Mouse (Mus musculus) lung, postnatal 0 days (tissue): ENCODE measurements around the gene Tmem117. TPM values are rescaled to one million over a fixed set of nuclear protein-coding genes. Genes with fewer than 3 reads are reported as not detected.

Experiments used
- ATAC-seq: fragments of 200-750 bp; cut with Nextera tagmentation; 2 replicates; pipeline ENCODE4 v1.8.0; 2017; ENCODE audit warnings: moderate library complexity
- DNase-seq: peaks from one replicate; pipeline ENCODE4 v3.0.0-alpha.2; 2016; ENCODE audit warnings: low spot score
- H3K27ac ChIP-seq: fragments of 300-500 bp; sonication (generic); 2 replicates; pipeline ENCODE4 v1.5.1; 2014; ENCODE audit warnings: antibody characterized with exemption, mild to moderate bottlenecking, low read length, mixed read lengths
- H3K27me3 ChIP-seq: fragments of 300-500 bp; sonication (generic); replicated peaks from 2 replicates; pipeline ENCODE4 v1.6.1; 2014; ENCODE audit warnings: low read length, mixed read lengths; ENCODE audit not compliant: insufficient read depth
- H3K36me3 ChIP-seq: fragments of 300-500 bp; sonication (generic); 2 replicates; pipeline ENCODE4 v1.6.1; 2014; ENCODE audit warnings: low read length, mixed read lengths; ENCODE audit not compliant: insufficient read depth
- H3K4me1 ChIP-seq: fragments of 300-500 bp; sonication (generic); 2 replicates; pipeline ENCODE4 v1.6.1; 2014; ENCODE audit warnings: antibody characterized with exemption, low read depth, low read length, mixed read lengths; ENCODE audit not compliant: insufficient read depth
- H3K4me2 ChIP-seq: fragments of 300-500 bp; sonication (generic); replicated peaks from 2 replicates; pipeline ENCODE4 v1.6.1; 2014; ENCODE audit warnings: low read depth, mild to moderate bottlenecking, low read length, moderate library complexity, mixed read lengths
- H3K4me3 ChIP-seq: fragments of 300-500 bp; sonication (generic); 2 replicates; pipeline ENCODE4 v1.5.1; 2014; ENCODE audit warnings: low read depth, low read length
- H3K9ac ChIP-seq: fragments of 300-500 bp; sonication (generic); replicated peaks from 2 replicates; pipeline ENCODE4 v1.6.1; 2014; ENCODE audit warnings: low read depth, mild to moderate bottlenecking
- H3K9me3 ChIP-seq: fragments of 300-500 bp; sonication (generic); 2 replicates; pipeline ENCODE4 v1.6.1; 2016; ENCODE audit warnings: low read length, mixed read lengths
- CTCF ChIP-seq: IDR thresholded peaks from 2 replicates; pipeline ENCODE4 v1.5.1; 2016; ENCODE audit warnings: antibody characterized with exemption, mild to moderate bottlenecking
- EP300 ChIP-seq: IDR thresholded peaks from 2 replicates; pipeline ENCODE4 v1.6.1; 2016; ENCODE audit warnings: antibody characterized with exemption, mild to moderate bottlenecking, control low read depth
- WGBS: fragments of 180-500 bp; shearing (Covaris S2); extraction: QIAGEN DNeasy Blood & Tissue Kit; methylation state at CpG from one replicate; pipeline ENCODE4 v1.1.7; 2014; 5-methylcytosine and 5-hydroxymethylcytosine counted together
- polyA plus RNA-seq: library from polyadenylated mRNA; unstranded; fragments of >200 nt; fragmentation: Nextera tagmentation; extraction: Ambion mirVana; gene quantifications from 2 replicates; pipeline ENCODE4 v1.2.1, GENCODE M21; 2015

The Tmem117 gene
- polyA plus RNA-seq, 1 experiment from 2014 or later, result 3.3 TPM

DNA sequence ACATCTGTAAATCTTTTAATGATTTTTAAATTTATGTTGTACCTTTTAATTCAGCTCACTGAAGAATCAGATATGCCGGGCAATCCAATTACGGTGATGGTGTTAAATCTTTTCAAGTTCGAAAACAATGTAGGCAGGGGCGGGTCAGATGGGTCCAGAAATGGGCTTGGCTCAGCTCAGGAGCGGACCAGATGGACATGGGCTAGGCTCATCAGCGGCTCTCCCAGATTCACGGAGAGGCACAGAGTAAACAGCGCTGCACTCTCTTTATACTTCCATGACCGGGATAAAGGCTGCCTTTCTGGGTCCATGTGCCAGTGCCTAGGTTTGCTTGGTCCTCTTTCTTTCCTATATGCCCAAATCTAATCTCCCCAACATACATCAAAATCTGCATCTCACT lies 366.3 kb downstream of the Tmem117 start:
- H3K4me2 ChIP-seq, result no peak overlapping the region
- no peak overlapping the region for H3K9ac ChIP-seq
- no peaks in the 10 kb centered on the region for H3K9me3 ChIP-seq
- 80% methylated on average over 9 of the region's 9 CpGs for WGBS
- H3K4me1 ChIP-seq, result no peaks in the 10 kb centered on the region
- DNase-seq (no peak), ATAC-seq (no peak)
- TF ChIP-seq CTCF (no peak), EP300 (no peak)
- no peaks in the 10 kb centered on the region for H3K27me3 ChIP-seq
- no peaks in the 10 kb centered on the region for H3K36me3 ChIP-seq
- H3K27ac ChIP-seq, result no peak overlapping the region
- no peak overlapping the region for H3K4me3 ChIP-seq

DNA sequence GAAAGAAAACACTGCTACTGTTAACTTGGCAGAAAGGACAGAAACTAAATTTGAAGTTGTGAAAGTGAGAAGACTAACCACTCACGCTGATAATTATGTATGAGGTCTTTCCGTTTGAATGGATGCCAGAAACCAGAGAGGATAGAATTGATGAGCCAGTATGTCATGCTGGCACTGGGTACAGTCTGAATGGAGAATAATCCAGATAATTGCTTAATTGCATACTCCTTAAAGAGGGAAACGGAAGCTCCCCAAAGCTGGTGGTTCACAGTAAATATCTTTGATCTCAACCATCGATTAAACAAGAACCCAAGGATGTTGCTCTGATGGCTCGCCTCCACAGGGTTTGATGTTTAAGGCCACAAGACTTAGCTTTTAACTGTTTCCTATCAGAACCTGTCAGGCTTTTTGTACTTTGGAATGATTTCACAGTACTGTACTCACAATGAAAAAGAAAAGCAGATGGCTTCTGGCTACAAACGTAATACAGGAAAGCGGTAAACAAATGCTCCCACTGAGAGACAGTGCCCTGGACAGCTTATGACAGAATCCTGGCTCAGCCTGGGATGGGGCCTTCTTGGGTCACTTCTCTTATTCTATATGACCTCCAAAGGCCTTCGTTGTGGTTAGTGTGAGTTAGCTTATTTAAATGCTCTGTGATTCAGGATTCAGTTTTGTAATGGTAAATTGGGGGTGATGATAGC lies 376.2 kb downstream of the Tmem117 start:
- WGBS, result 53% methylated on average over 8 of the region's 8 CpGs
- Histone ChIP-seq H3K4me3 (no peak overlapping the region), H3K4me2 (no peak overlapping the region), H3K9me3 (no peaks in the 10 kb centered on the region), H3K4me1 (no peaks in the 10 kb centered on the region), H3K9ac (no peak overlapping the region), H3K27me3 (no peaks in the 10 kb centered on the region), H3K27ac (no peak overlapping the region), H3K36me3 (no peaks in the 10 kb centered on the region)
- no peak for TF ChIP-seq EP300
- TF ChIP-seq CTCF, result no peak
- ATAC-seq (no peak), DNase-seq (no peak)

GRCm38 (mm10) chr15:95022251-95022650 lies 393.2 kb downstream of the Tmem117 start:
- no peak for TF ChIP-seq CTCF
- no peak for TF ChIP-seq EP300
- 52% methylated on average over 7 of the region's 7 CpGs for WGBS
- H3K9me3 ChIP-seq, result no peaks in the 10 kb centered on the region

GRCm38 (mm10) chr15:95024401-95024800 lies 395.4 kb downstream of the Tmem117 start:
- no peak overlapping the region for H3K4me2 ChIP-seq
- TF ChIP-seq CTCF, result no peak
- no peak for TF ChIP-seq EP300
- WGBS, result 56% methylated on average over 6 of the region's 6 CpGs
- ATAC-seq, result no peak
- H3K9ac ChIP-seq, result no peak overlapping the region
- H3K27ac ChIP-seq, result no peak overlapping the region
- no peak overlapping the region for H3K4me3 ChIP-seq
- DNase-seq, result no peak
- no peaks in the 10 kb centered on the region for H3K9me3 ChIP-seq
- H3K27me3 ChIP-seq, result no peaks in the 10 kb centered on the region
- no peaks in the 10 kb centered on the region for H3K36me3 ChIP-seq
- H3K4me1 ChIP-seq, result no peaks in the 10 kb centered on the region

More at GRCm38 (mm10) chr15:95022251-95022650, 393.2 kb downstream of the Tmem117 start:
- Histone ChIP-seq H3K9ac (no peak overlapping the region), H3K4me1 (no peaks in the 10 kb centered on the region), H3K36me3 (no peaks in the 10 kb centered on the region), H3K27me3 (no peaks in the 10 kb centered on the region), H3K4me3 (no peak overlapping the region), H3K27ac (no peak overlapping the region), H3K4me2 (no peak overlapping the region)
- DNase-seq (no peak), ATAC-seq (no peak)

DNA sequence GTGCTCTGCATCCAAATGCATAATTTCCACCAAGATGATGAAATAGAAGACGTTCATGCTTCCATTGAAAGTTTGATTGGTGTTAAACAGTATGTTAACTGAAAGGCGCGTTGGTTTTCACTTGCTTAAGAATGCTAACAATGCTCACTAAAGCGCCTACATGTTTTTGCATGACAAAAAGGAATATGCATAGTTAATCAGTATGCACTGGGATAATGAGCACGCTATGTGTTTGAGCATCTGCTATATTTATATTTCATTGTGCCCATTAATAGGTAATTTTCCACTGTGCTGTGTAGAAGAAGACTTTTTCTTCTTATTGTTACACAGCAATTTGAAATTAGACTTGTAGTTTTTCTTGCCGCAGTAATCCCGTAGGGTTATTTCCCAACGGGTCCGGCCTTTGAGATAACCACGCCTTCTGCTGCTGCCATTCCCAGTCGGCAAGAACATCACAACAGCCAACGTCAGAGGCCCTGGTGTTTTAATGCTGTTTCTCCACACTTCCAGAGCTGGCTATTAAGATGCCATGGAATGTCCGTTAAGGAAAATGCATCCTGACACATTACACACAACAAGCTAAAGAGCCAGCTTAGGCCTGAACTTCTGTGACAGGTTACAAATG lies 399.9 kb downstream of the Tmem117 start:
- Histone ChIP-seq H3K9me3 (no peaks in the 10 kb centered on the region), H3K9ac (no peak overlapping the region), H3K36me3 (no peaks in the 10 kb centered on the region), H3K4me3 (no peak overlapping the region), H3K27me3 (no peaks in the 10 kb centered on the region), H3K27ac (no peak overlapping the region), H3K4me2 (no peak overlapping the region), H3K4me1 (no peaks in the 10 kb centered on the region)
- WGBS, result 83% methylated on average over 13 of the region's 13 CpGs
- DNase-seq (no peak), ATAC-seq (no peak)
- TF ChIP-seq CTCF (no peak), EP300 (no peak)

- Histone ChIP-seq H3K27me3 (no peaks in the 10 kb centered on the region), H3K4me2 (no peak overlapping the region), H3K4me3 (no peak overlapping the region), H3K9ac (no peak overlapping the region), H3K27ac (no peak overlapping the region), H3K36me3 (no peaks in the 10 kb centered on the region), H3K9me3 (no peaks in the 10 kb centered on the region), H3K4me1 (no peaks in the 10 kb centered on the region)
- DNase-seq (no peak), ATAC-seq (no peak)
- 58% methylated on average over 5 of the region's 5 CpGs for WGBS
- TF ChIP-seq EP300, result no peak
- TF ChIP-seq CTCF, result no peak
Observed at GRCm38 (mm10) chr15:95029487-95029875, 400.4 kb downstream of the Tmem117 start.
